Mouse (Mus musculus) lung, adult 10 weeks (tissue): Measurements from ENCODE around the gene Ilk. TPM values are rescaled to one million over a fixed set of nuclear protein-coding genes. Genes with fewer than 3 reads are reported as not detected.

Experiments
- polyA plus RNA-seq: library from polyadenylated mRNA; stranded (reverse); fragments of 350-450 nt; fragmentation: Illumina TruSeq; extraction: RNeasy Lipid Tissue Mini Kit (QIAGEN cat#74804); gene quantifications from one replicate; pipeline ENCODE4 v1.2.3, GENCODE M21; 2014; ENCODE audit warnings: low read depth, low replicate concordance; ENCODE audit not compliant: insufficient read depth

Gene Ilk
- polyA plus RNA-seq: 157 TPM

GRCm38 (mm10) chr7:105736264-105736901 lies at the start of gene Ilk:
Ilk (plus strand) TSS chr7:105736592.

GRCm38 (mm10) chr7:105736911-105737521 lies 624 bp downstream of the Ilk start, which contains the start of gene Rrp8:
Rrp8 (minus strand) TSS chr7:105737385.

GRCm38 (mm10) chr7:105743926-105744590 lies 7.7 kb downstream of the Ilk start, which contains the start of gene Taf10:
Taf10 (minus strand) TSS chr7:105744361.

GRCm38 (mm10) chr7:105751491-105752433 lies 15.4 kb downstream of the Ilk start, which contains the start of gene Tpp1:
Tpp1 (minus strand) TSS chr7:105752235.

GRCm38 (mm10) chr7:105787285-105788140 lies 51.1 kb downstream of the Ilk start, which contains the start of gene Dchs1:
Dchs1 (minus strand) TSS chr7:105787654.

Other genes with a start within 250 kb of the Ilk start
- 50.9 TPM for gene Smpd1, start 182.2 kb upstream of the Ilk start, polyA plus RNA-seq
- gene Apbb1, start 154.9 kb upstream of the Ilk start, polyA plus RNA-seq: 47.5 TPM
- 1.7 TPM for gene Hpx, start 136.5 kb upstream of the Ilk start, polyA plus RNA-seq
- gene Trim3, start 103.0 kb upstream of the Ilk start, polyA plus RNA-seq: 57.8 TPM
- 129 TPM for gene Timm10b, start 96.5 kb upstream of the Ilk start, polyA plus RNA-seq
- 29.0 TPM for gene Arfip2, start 96.2 kb upstream of the Ilk start, polyA plus RNA-seq
- gene Gm45799, start 96.0 kb upstream of the Ilk start, polyA plus RNA-seq: 16.7 TPM
- gene Dnhd1, start 85.8 kb upstream of the Ilk start, polyA plus RNA-seq: 0.89 TPM
- 10.1 TPM for gene Rrp8, start 793 bp downstream of the Ilk start, polyA plus RNA-seq
- 159 TPM for gene Taf10, start 7.8 kb downstream of the Ilk start, polyA plus RNA-seq
- gene Tpp1, start 15.6 kb downstream of the Ilk start, polyA plus RNA-seq: 42.1 TPM
- gene Dchs1, start 51.1 kb downstream of the Ilk start, polyA plus RNA-seq: 1.6 TPM
- 137 TPM for gene Mrpl17, start 74.5 kb downstream of the Ilk start, polyA plus RNA-seq
- 9.1 TPM for gene Gm4070, start 217.4 kb downstream of the Ilk start, polyA plus RNA-seq